Mouse (Mus musculus) cerebellum, postnatal 4 days (tissue): ENCODE results near the gene Gm3127.
"Not testable (repeated sequence)": the region's sequence is repeated elsewhere in the genome, so short reads cannot be mapped to it uniquely, and the experiment has no call there.

ENCODE experiments used
- DNase-seq, 2 experiments: peaks; one replicate each; pipeline ENCODE4 v3.0.0; 2022; ENCODE audit warnings: low spot score in 2 of 2, mixed read lengths in 1 of 2

The Gm3127 gene

GRCm38 (mm10) chr14:4164730-4165129 lies at the start of gene Gm3127:
Gm3127 (plus strand) TSS chr14:4165030.
- DNase-seq = not testable (repeated sequence)

DNA sequence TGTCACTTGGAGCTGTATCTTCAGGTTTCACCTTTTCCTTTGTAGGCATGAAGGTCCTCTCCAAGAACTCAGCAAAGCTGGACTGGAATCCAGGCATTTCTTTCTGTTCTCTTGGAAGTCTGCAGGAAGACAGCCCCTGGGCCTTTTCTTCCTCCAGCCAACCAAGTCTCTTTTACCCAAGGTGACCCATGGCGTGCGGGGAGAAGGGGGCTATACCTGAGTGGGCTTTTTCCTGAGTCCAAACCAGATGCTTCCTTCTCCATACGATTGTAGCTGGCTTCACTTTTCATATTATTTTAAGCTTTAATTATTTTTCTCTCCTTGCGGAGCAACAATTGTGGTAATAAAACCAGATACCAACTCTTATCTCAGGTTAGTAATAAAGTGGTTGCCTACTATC lies 23.2 kb upstream of the Gm3127 start:
- not testable (repeated sequence) for DNase-seq

- DNase-seq = peak in 1 of 2 experiments; percentile 1
Measured at GRCm38 (mm10) chr14:4182030-4182429, 17.2 kb downstream of the Gm3127 start.

DNA sequence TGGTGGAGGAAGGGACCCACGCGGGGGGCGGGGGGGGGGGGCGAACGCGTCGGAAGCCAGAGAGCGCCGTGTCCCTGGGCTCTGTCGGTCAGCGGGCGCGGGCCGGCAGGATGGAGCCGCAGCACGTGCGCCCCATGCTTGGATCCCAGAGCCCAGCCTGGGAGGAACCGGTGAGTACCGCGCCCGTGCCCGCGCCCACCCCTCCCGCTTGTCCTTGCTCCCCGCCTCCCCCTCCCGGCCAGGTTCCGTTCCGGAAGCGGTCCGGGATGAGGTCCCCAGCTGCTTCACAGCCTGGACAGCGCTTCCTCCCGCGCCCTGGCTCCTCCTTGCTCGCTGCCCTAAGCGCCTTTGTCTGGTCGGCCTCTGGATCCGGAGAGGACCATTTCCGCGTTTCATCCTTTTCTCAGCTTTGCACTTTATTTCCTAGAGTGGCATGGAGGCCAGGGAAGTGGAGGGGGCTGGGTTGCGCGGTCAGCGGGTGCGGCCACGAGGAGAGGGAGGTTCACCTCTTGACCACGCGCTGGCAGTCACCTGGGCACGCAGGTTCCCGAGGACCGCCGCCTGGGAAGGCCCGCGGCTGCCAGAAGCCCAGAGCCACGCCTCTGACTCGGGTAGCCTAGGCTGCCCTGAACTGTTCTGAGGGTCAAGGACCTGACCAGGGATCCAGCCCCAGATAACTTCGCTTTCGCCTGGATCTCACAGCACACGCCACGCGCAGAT lies 17.8 kb downstream of the Gm3127 start, which contains the start of gene Gm2974:
Gene Gm2974, plus strand, starts transcription at position 86 of the 720 bp plus-strand sequence.
- DNase-seq = peak in 1 of 2 experiments; percentile 7

- DNase-seq = peak in 1 of 2 experiments; percentile 0
Measured at GRCm38 (mm10) chr14:4183375-4183774, 18.5 kb downstream of the Gm3127 start.
